In genomic region chr2:26182646-26183045, GRCm38 (mm10) we compare ENCODE assay signal across 10 mouse cellular contexts. TPM values are rescaled to one million over a fixed set of nuclear protein-coding genes. Genes with fewer than 3 reads are reported as not detected.
DNase-seq lines count a peak whose midpoint lies in the region; ATAC-seq and TF ChIP-seq lines count a peak whose summit lies in the region.
"Had no signal": no experiment of that assay in that cellular context is flagged by ENCODE, and none has a peak within 500 bp of the region (broad histone marks: within the 10 kb centered on the region; RNA-seq: fewer than 3 reads in every experiment).

No protein-coding gene starts in this region.

- H3K9ac ChIP-seq in heart, adult 2 months (ENCODE audit: low read depth, low read length), result no peak overlapping the region
- H3K9ac ChIP-seq in heart, embryonic 12.5 days, result no peak overlapping the region
- no peak overlapping the region for H3K9ac ChIP-seq in neural tube, embryonic 12.5 days

- intact Hi-C loops in heart, adult 2 months (cut with DNase I), result loop anchor here (1.0 kb wide), 1 partner anchor 91 kb away; no protein-coding TSS in a partner anchor

- TF ChIP-seq EP300 in heart, adult 2 months (IDR thresholded peaks at IDR 0.05; ENCODE audit: insufficient read depth, low read depth, low read length), result no peak

- no peak overlapping the region for H3K4me3 ChIP-seq in heart, adult 2 months
- no peak overlapping the region for H3K4me3 ChIP-seq in heart, embryonic 12.5 days
- H3K4me3 ChIP-seq in neural tube, embryonic 12.5 days, result no peak overlapping the region

- no peak for TF ChIP-seq POLR2A in heart, adult 2 months (IDR thresholded peaks at IDR 0.05; ENCODE audit: insufficient read depth, low read depth, low read length)

- H3K9me3 ChIP-seq in heart, embryonic 12.5 days (replicated peaks), result no peaks in the 10 kb centered on the region
- H3K9me3 ChIP-seq in neural tube, embryonic 12.5 days, result no peaks in the 10 kb centered on the region

- TF ChIP-seq CTCF in heart, adult 2 months (IDR thresholded peaks at IDR 0.05), result peak; percentile 81

- H3K4me2 ChIP-seq in heart, embryonic 12.5 days, result no peak overlapping the region
- no peak overlapping the region for H3K4me2 ChIP-seq in neural tube, embryonic 12.5 days (replicated peaks)

- no peaks in the 10 kb centered on the region for H3K4me1 ChIP-seq in heart, adult 2 months (ENCODE audit: control insufficient read depth, insufficient read depth, low read length)
- H3K4me1 ChIP-seq in heart, embryonic 12.5 days (replicated peaks), result peaks cover under 1% of the 10 kb centered on the region; the same call in 1 of the 2 replicates
- H3K4me1 ChIP-seq in neural tube, embryonic 12.5 days, result peaks cover 9% of the 10 kb centered on the region; the same call in 1 of the 2 replicates

- ATAC-seq in heart, embryonic 12.5 days (ENCODE audit: insufficient number of reproducible peaks, low FRiP score), result no peak
- ATAC-seq in neural tube, embryonic 12.5 days (ENCODE audit: low FRiP score, low read depth), result peak; percentile 21; the same call in 1 of the 2 replicates

- 11% methylated on average over 6 of the region's 6 CpGs for WGBS in heart, adult 2 months
- WGBS in heart, embryonic 12.5 days, result 13% methylated on average over 6 of the region's 6 CpGs
- WGBS in neural tube, embryonic 12.5 days, result 19% methylated on average over 6 of the region's 6 CpGs

- no peaks in the 10 kb centered on the region for H3K79me2 ChIP-seq in heart, adult 2 months (replicated peaks; ENCODE audit: control insufficient read depth, insufficient read depth, low read length)

- H3K27ac ChIP-seq in heart, adult 2 months, result no peak overlapping the region
- H3K27ac ChIP-seq in heart, embryonic 12.5 days (ENCODE audit: poor library complexity, severe bottlenecking), result no peak overlapping the region
- no peak overlapping the region for H3K27ac ChIP-seq in neural tube, embryonic 12.5 days

- peak in 1 of 2 experiments; percentile 57 for DNase-seq in heart, adult 2 months
- peak; percentile 44 for DNase-seq in urinary bladder, adult 2 months (ENCODE audit: low spot score)
- DNase-seq in urinary bladder, postnatal 4 days (ENCODE audit: low spot score in 2 of 2), result no peak
- DNase-seq in cerebellum, postnatal 25 days, result peak; percentile 82 to 85
- DNase-seq in kidney, postnatal 10 days, result peak; percentile 71
- no peak for DNase-seq in frontal cortex, postnatal 10 days (ENCODE audit: low spot score in 2 of 2)

- H3K36me3 ChIP-seq in heart, adult 2 months (ENCODE audit: control insufficient read depth, insufficient read depth, low read length), result no peaks in the 10 kb centered on the region
- H3K36me3 ChIP-seq in heart, embryonic 12.5 days, result no peaks in the 10 kb centered on the region
- H3K36me3 ChIP-seq in neural tube, embryonic 12.5 days, result no peaks in the 10 kb centered on the region

- no peaks in the 10 kb centered on the region for H3K27me3 ChIP-seq in heart, adult 2 months (ENCODE audit: control insufficient read depth, insufficient read depth, low read length)
- H3K27me3 ChIP-seq in heart, embryonic 12.5 days (replicated peaks), result peaks cover 46% of the 10 kb centered on the region
- 0 out of 2 replicates have a peak, but pooled peaks cover 5% of the 10 kb centered on the region for H3K27me3 ChIP-seq in neural tube, embryonic 12.5 days (replicated peaks)

RNA-seq across cellular contexts. Expression of gene Lhx3, which starts 25.4 kb away (rescaled TPM):
- total RNA-seq in heart, adult 2 months (2021), result not detected
- polyA plus RNA-seq in heart, adult 2 months (2012; rRNA removed), result not detected in 2 replicates
- polyA plus RNA-seq in heart, embryonic 12.5 days (2016; fragmentation: Nextera tagmentation; extraction: Ambion mirVana), result not detected in 2 replicates
- 0.03 TPM in 1 of 2 replicates, not detected in the other for polyA plus RNA-seq in urinary bladder, adult 2 months (2012; rRNA removed)
- polyA plus RNA-seq in neural tube, embryonic 12.5 days (2016; fragmentation: Nextera tagmentation; extraction: Ambion mirVana), result 16.8 and 24.2 TPM in 2 replicates
- total RNA-seq: left cerebral cortex, postnatal 14 days had no signal
- polyA plus RNA-seq: stomach, embryonic 14.5 days had no signal

RNA-seq across cellular contexts. Expression of gene Qsox2, which starts 54.7 kb away (rescaled TPM):
- total RNA-seq in heart, adult 2 months (2021), result 10 to 100 TPM; 17.3 to 22.2 TPM
- 11.1 and 18.1 TPM in 2 replicates for polyA plus RNA-seq in heart, adult 2 months (2012; rRNA removed)
- 15.6 and 15.9 TPM in 2 replicates for polyA plus RNA-seq in heart, embryonic 12.5 days (2016; fragmentation: Nextera tagmentation; extraction: Ambion mirVana)
- polyA plus RNA-seq in urinary bladder, adult 2 months (2012; rRNA removed), result 19.1 and 20.6 TPM in 2 replicates
- polyA plus RNA-seq in neural tube, embryonic 12.5 days (2016; fragmentation: Nextera tagmentation; extraction: Ambion mirVana), result 18.4 and 20.6 TPM in 2 replicates

RNA-seq across cellular contexts. Expression of gene Nacc2, which starts 59.6 kb away (rescaled TPM):
- 10 to 100 TPM; 31.6 to 31.8 TPM for total RNA-seq in heart, adult 2 months (2021)
- polyA plus RNA-seq in heart, adult 2 months (2012; rRNA removed), result 19.0 and 20.5 TPM in 2 replicates
- polyA plus RNA-seq in heart, embryonic 12.5 days (2016; fragmentation: Nextera tagmentation; extraction: Ambion mirVana), result 6.5 and 6.6 TPM in 2 replicates
- polyA plus RNA-seq in urinary bladder, adult 2 months (2012; rRNA removed), result 43.2 and 60.5 TPM in 2 replicates
- 15.0 and 15.2 TPM in 2 replicates for polyA plus RNA-seq in neural tube, embryonic 12.5 days (2016; fragmentation: Nextera tagmentation; extraction: Ambion mirVana)

Comparison
In these comparisons a context has a peak if more than half of its experiments do, and no peak if none do; other contexts are left out.
1. DNase-seq: peak in urinary bladder, adult 2 months (single experiment), cerebellum, postnatal 25 days (2 of 2) and kidney, postnatal 10 days (single experiment); none in urinary bladder, postnatal 4 days (0 of 2) and frontal cortex, postnatal 10 days (0 of 2).
2. RNA of gene Lhx3, which starts 25.4 kb away (polyA plus RNA-seq): 16.8 to 24.2 TPM in neural tube, embryonic 12.5 days; 0.03 TPM in urinary bladder, adult 2 months, not detected in heart, embryonic 12.5 days and not detected in heart, adult 2 months; every median in the first group is over 10 times any median in the second.